Mouse (Mus musculus): Measurements from ENCODE around the gene Cds2.

DNA sequence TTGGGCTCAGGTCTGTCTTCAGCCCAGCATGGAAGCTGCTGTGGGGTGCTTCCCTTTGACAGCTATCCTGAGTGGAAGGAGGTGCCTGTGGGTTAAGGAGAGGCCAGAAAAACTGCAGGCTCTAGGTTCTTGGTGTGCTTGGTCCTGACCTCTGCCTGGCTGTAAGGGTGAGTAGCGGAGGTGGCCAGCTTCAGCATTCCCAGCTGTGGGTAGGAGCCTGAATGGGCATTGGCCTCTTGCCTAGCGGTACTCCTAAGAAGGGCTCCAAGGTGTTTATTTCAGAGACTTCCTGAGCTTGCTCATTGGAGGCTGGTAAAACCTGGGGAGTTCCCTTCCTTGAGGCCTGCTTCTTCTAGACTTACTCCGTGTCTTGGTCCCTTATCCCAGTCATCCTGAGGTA is 28.3 kb downstream of the Cds2 start:
- no peak for TF ChIP-seq EP300 (IDR thresholded peaks at IDR 0.05; ENCODE audit: insufficient read depth, low read depth, low read length)
- TF ChIP-seq CTCF (IDR thresholded peaks at IDR 0.05) = no peak
- no peak for TF ChIP-seq POLR2A (IDR thresholded peaks at IDR 0.05; ENCODE audit: insufficient read depth, low read depth, low read length)
